Mouse (Mus musculus): ENCODE data around the gene Trpc7.

Trpc7 gene

GRCm38 (mm10) chr13:56895893-56896292 is at the start of gene Trpc7:
Gene Trpc7 (minus strand): TSS chr13:56895993.
- DNase-seq, result no peak

- DNase-seq, result no peak
Observed at GRCm38 (mm10) chr13:56939261-56939660, 43.5 kb upstream of the Trpc7 start.

GRCm38 (mm10) chr13:56933832-56934510 is 38.2 kb upstream of the Trpc7 start:
- no peak for DNase-seq

- no peak for DNase-seq
Observed at GRCm38 (mm10) chr13:56930421-56930820, 34.6 kb upstream of the Trpc7 start.

- no peak for DNase-seq
Observed at GRCm38 (mm10) chr13:56922976-56923375, 27.2 kb upstream of the Trpc7 start.

- DNase-seq, result no peak
Observed at GRCm38 (mm10) chr13:56921251-56921650, 25.5 kb upstream of the Trpc7 start.

- DNase-seq, result no peak
Observed at GRCm38 (mm10) chr13:56914721-56915120, 18.9 kb upstream of the Trpc7 start.

- no peak for DNase-seq
Observed at GRCm38 (mm10) chr13:56911093-56911492, 15.3 kb upstream of the Trpc7 start.

- DNase-seq, result peak; percentile 91 to 93
Observed at GRCm38 (mm10) chr13:56895386-56895785, 407 bp downstream of the Trpc7 start.

- DNase-seq, result no peak
Observed at GRCm38 (mm10) chr13:56894543-56894942, 1.2 kb downstream of the Trpc7 start.

GRCm38 (mm10) chr13:56889888-56890287 is 5.9 kb downstream of the Trpc7 start:
- no peak for DNase-seq

- no peak for DNase-seq
Observed at GRCm38 (mm10) chr13:56882931-56883330, 12.9 kb downstream of the Trpc7 start.

GRCm38 (mm10) chr13:56864567-56864966 is 31.2 kb downstream of the Trpc7 start:
- no peak for DNase-seq

- DNase-seq, result no peak
Observed at GRCm38 (mm10) chr13:56862011-56862410, 33.8 kb downstream of the Trpc7 start.

GRCm38 (mm10) chr13:56854506-56854905 is 41.3 kb downstream of the Trpc7 start:
- no peak for DNase-seq

GRCm38 (mm10) chr13:56853436-56853835 is 42.4 kb downstream of the Trpc7 start:
- DNase-seq, result no peak

- no peak for DNase-seq
Observed at GRCm38 (mm10) chr13:56845866-56846265, 49.9 kb downstream of the Trpc7 start.

- DNase-seq, result no peak
Observed at GRCm38 (mm10) chr13:56815471-56815870, 80.3 kb downstream of the Trpc7 start.

- DNase-seq, result peak; percentile 95 to 96
Observed at GRCm38 (mm10) chr13:56806776-56807490, 88.9 kb downstream of the Trpc7 start.

- DNase-seq, result no peak
Observed at GRCm38 (mm10) chr13:56805131-56805530, 90.7 kb downstream of the Trpc7 start.

- DNase-seq, result no peak
Observed at GRCm38 (mm10) chr13:56797459-56797858, 98.3 kb downstream of the Trpc7 start.

GRCm38 (mm10) chr13:56795501-56795900 is 100.3 kb downstream of the Trpc7 start:
- no peak for DNase-seq

- DNase-seq, result no peak
Observed at GRCm38 (mm10) chr13:56794441-56794840, 101.4 kb downstream of the Trpc7 start.

- DNase-seq, result no peak
Observed at GRCm38 (mm10) chr13:56792844-56793243, 102.9 kb downstream of the Trpc7 start.

Data from kidney, postnatal 4 days (tissue).